Mouse (Mus musculus) embryonic facial prominence, embryonic 12.5 days (tissue): ENCODE results near the gene Slit1. TPM values are rescaled to one million over a fixed set of nuclear protein-coding genes. Genes with fewer than 3 reads are reported as not detected.
A peak's percentile ranks its signal among the peaks of the same experiment; 100 is the strongest.

Source experiments
- ATAC-seq: fragments of 200-750 bp; cut with Nextera tagmentation; 2 replicates; pipeline ENCODE4 v1.8.0; 2017; ENCODE audit not compliant: insufficient number of reproducible peaks, insufficient read depth, low FRiP score, low TSS enrichment
- H3K27ac ChIP-seq: fragments of 300-500 bp; sonication (generic); 2 replicates; pipeline ENCODE4 v1.5.1; 2016; ENCODE audit warnings: mild to moderate bottlenecking
- H3K27me3 ChIP-seq: fragments of 300-500 bp; sonication (generic); 2 replicates; pipeline ENCODE4 v1.6.1; 2016; ENCODE audit warnings: mild to moderate bottlenecking, moderate library complexity
- H3K36me3 ChIP-seq: fragments of 300-500 bp; sonication (generic); 2 replicates; pipeline ENCODE4 v1.6.1; 2016; ENCODE audit warnings: mild to moderate bottlenecking
- H3K4me1 ChIP-seq: fragments of 300-500 bp; sonication (generic); 2 replicates; pipeline ENCODE4 v1.6.1; 2016
- H3K4me2 ChIP-seq: fragments of 300-500 bp; sonication (generic); replicated peaks from 2 replicates; pipeline ENCODE4 v1.6.1; 2016; ENCODE audit warnings: mild to moderate bottlenecking, moderate library complexity
- H3K4me3 ChIP-seq: fragments of 300-500 bp; sonication (generic); 2 replicates; pipeline ENCODE4 v1.5.1; 2016; ENCODE audit warnings: mild to moderate bottlenecking
- H3K9ac ChIP-seq: fragments of 300-500 bp; sonication (generic); 2 replicates; pipeline ENCODE4 v1.6.1; 2016; ENCODE audit warnings: mild to moderate bottlenecking, moderate library complexity
- H3K9me3 ChIP-seq: fragments of 300-500 bp; sonication (generic); 2 replicates; pipeline ENCODE4 v1.6.1; 2016; ENCODE audit warnings: mild to moderate bottlenecking, moderate library complexity
- WGBS: fragments of 180-500 bp; shearing (Covaris S2); methylation state at CpG from one replicate; pipeline ENCODE4 v1.1.7; 2016; 5-methylcytosine and 5-hydroxymethylcytosine counted together
- polyA plus RNA-seq: library from polyadenylated mRNA; unstranded; fragments of >200 nt; fragmentation: Nextera tagmentation; extraction: Ambion mirVana; gene quantifications from 2 replicates; pipeline ENCODE4 v1.2.1, GENCODE M21; 2016

Gene Slit1
- polyA plus RNA-seq, 1 experiment from 2014 or later: 1.4 TPM

DNA sequence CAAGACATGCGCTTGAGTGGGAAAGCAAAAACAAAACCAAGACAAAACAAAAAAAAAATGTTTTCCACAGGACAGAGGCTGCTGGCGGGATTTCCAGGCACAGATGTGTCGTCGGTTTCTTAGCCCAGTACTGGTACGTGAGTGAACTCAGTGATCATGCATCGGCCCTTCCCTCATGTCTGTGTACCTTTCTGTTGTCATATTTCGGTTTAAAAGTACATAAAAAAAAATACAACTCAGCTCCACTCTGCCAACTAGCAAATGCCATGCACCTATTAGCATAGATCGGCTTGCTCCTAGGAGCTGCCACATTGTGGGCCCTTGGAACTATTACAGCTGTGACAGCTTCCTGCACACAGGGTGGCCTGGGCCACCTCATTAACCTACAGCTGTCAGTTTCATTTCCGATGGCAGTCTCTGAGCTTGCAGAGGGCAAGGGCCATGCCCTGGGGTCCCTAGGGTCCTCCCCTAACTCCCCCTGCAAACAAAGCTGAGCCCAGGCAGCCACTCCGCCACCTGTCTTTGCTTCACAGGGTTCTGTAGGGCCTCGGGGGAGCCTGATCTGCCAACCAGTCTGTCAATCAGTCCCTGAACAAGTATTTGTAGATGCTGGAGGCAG is 127.8 kb downstream of the Slit1 start:
- Histone ChIP-seq H3K4me3 (no peak overlapping the region), H3K27ac (no peak overlapping the region), H3K4me1 (peaks cover 43% of the 10 kb centered on the region), H3K9me3 (no peaks in the 10 kb centered on the region), H3K9ac (no peak overlapping the region), H3K4me2 (no peak overlapping the region), H3K36me3 (no peaks in the 10 kb centered on the region), H3K27me3 (peaks cover 31% of the 10 kb centered on the region)
- peak; percentile 10; the same call in 1 of the 2 replicates for ATAC-seq
- WGBS: 31% methylated on average over 11 of the region's 11 CpGs

DNA sequence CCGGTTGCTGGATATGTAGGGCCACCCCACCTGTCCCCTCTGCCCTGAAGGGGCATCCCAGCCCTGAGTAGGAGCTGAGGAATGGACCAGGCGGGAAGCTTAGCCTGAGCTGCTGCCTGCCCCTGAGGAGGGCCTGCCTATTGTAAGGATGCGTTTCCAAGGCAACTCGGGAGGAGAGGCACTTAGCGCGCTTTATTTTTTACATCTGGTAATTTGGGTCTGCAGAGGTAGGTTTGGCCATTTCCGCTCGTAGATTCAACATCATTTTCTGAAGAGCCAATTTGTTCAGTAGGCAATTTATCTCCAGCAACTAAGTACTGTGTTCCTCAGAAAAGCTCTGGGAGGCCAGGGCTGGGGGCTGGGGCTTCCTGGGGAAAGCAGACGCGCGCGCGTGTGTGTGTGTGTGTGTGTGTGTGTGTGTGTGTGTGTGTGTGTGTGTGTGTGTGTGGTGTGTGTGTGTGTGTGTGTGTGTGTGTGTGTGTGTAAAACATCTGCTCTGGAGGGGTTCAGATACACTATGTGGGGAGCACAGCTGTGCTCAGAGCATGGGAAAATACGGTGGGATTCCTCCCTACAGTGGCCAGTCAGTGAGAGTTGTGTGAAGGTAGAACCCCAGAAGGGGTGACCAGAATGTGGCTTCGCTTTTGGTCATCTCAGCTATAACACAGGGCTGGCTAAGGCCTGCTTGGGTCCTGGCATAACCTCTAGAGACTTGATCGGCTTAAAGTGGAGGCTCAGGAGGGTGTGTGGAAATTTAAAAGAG is 130.0 kb downstream of the Slit1 start:
- Histone ChIP-seq H3K27me3 (peaks cover 25% of the 10 kb centered on the region), H3K9me3 (no peaks in the 10 kb centered on the region), H3K4me1 (peaks cover 38% of the 10 kb centered on the region), H3K36me3 (no peaks in the 10 kb centered on the region), H3K9ac (no peak overlapping the region), H3K4me2 (peak overlapping the region; percentile 19; the same call in 1 of the 2 replicates), H3K27ac (0 out of 2 replicates have a peak overlapping the region, but pooled peaks have one; percentile 36), H3K4me3 (no peak overlapping the region)
- WGBS: 30% methylated on average over 16 of the region's 16 CpGs
- 0 out of 2 replicates have a peak, but pooled peaks have one; percentile 48 for ATAC-seq

DNA sequence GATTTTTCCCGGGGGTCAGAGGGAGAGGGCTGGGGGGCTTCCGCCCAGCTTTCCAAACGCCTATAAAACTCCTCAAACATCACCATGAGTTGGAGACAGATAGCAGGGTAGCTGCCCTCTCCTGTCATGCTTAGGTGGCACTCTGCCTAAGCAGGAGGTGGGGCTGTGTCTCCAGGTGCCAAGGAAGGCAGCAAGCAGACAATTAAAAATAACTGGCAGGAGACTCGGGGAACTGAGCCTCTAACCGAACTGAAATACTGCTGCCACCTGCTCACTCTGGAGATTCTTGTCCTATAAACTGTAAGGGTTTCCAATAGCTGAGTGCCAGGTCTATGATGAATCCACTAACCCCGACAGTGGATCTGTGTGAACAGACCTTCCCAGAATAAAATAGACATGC is 131.8 kb downstream of the Slit1 start:
- Histone ChIP-seq H3K4me2 (no peak overlapping the region), H3K4me3 (no peak overlapping the region), H3K9me3 (no peaks in the 10 kb centered on the region), H3K27ac (no peak overlapping the region), H3K27me3 (peaks cover 23% of the 10 kb centered on the region), H3K9ac (no peak overlapping the region), H3K4me1 (peaks cover 21% of the 10 kb centered on the region), H3K36me3 (no peaks in the 10 kb centered on the region)
- 82% methylated on average over 6 of the region's 6 CpGs for WGBS
- ATAC-seq: no peak

DNA sequence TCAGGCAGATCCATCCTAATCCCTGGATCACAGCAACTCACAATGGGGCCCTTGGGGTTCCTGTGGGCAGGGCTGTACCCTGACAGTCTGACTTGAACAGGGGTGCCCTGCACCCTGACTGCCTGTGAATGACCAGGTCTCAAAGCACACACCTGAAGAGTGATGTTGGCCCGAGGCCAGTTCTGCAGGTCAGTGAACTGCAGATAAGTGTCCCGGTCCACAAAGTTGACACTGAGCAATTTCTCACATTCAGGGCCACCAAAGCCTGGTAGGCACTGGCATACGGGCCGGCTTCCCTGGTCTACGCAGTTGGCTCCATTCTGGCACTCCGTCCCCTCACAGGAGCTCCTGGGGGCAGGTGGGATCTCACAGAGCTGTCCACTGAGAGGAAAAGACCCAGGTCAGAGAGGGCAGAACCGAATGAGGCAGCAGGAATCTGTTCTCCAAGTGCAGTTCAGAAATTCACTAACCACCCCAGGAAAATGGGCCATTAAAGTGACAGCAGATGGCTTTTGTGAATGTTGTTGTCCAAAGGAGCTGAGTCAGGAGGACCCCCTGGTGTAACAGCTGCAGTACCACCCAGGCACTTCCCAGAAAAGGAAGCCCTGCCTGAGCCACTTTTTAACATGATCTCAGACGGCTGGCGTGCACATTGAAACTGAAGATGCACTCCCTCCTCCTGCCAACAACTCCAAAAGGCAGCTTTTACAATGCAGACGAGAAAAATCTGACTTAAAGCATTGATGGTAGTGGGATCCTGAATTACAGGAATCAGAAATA is 137.1 kb downstream of the Slit1 start:
- WGBS: 72% methylated on average over 10 of the region's 10 CpGs
- no peak for ATAC-seq
- H3K4me3 ChIP-seq: no peak overlapping the region
- no peaks in the 10 kb centered on the region for H3K4me1 ChIP-seq
- H3K9me3 ChIP-seq: no peaks in the 10 kb centered on the region
- H3K27me3 ChIP-seq: peaks cover 3% of the 10 kb centered on the region; the same call in 1 of the 2 replicates
- no peaks in the 10 kb centered on the region for H3K36me3 ChIP-seq
- H3K27ac ChIP-seq: no peak overlapping the region
- H3K9ac ChIP-seq: no peak overlapping the region
- no peak overlapping the region for H3K4me2 ChIP-seq

DNA sequence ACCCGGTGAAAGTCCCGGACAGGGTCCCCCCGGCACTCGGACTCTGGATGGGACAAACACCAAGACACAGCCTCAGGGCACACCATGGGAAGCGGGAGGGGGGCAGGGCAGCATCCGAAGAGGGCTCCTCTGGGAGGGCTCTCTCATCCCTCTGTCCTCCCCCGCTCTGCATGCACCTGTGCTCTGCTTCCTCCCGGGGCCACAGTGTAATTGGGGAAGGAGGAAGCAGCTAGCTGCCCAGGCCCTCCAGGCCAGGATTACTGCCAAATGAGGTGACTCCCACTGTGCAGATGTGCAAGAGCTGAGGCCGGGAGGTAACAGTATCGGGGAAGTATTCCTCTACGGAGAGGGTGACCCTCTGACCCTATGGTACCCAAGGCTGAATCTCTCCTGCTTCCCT is 142.8 kb downstream of the Slit1 start:
- Histone ChIP-seq H3K4me3 (no peak overlapping the region), H3K27me3 (0 out of 2 replicates have a peak, but pooled peaks cover 3% of the 10 kb centered on the region), H3K9me3 (no peaks in the 10 kb centered on the region), H3K4me2 (no peak overlapping the region), H3K4me1 (no peaks in the 10 kb centered on the region), H3K9ac (no peak overlapping the region), H3K36me3 (no peaks in the 10 kb centered on the region), H3K27ac (no peak overlapping the region)
- no peak for ATAC-seq
- WGBS: 34% methylated on average over 11 of the region's 11 CpGs

DNA sequence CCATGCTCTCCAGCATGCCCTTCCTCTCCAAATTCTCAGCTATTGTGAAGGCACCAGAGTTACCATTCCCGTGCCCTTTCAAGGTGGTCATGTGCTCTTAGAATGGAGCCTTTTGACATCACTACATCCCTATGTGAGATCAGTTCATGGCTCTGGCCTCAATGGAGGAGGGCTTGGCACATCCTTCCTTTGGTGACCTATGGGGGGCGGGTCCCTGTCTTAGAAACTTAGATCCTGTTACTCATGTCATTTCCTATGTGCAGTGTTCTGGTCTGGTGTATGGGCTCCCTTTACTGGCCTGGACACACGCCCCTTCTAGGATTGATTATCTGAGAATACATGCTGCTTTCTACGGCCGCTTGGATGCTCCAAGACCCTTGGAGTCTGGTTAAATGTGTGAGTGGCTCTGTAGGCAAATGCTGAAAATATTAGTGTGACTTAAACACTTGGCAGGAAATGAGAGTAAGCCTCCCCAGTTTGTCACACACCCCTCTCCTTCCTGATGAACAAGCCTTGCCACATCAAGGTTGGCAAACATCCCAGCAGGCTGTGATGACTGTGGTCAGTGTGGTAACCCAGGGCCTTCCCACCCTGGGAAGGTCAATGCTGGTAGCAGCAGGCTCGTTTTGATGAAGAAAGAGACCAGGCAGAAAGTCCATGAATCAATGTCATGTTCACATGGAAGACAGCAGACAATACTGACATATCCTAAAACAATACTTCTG is 146.1 kb downstream of the Slit1 start:
- Histone ChIP-seq H3K9ac (no peak overlapping the region), H3K4me2 (no peak overlapping the region), H3K27me3 (no peaks in the 10 kb centered on the region), H3K4me1 (no peaks in the 10 kb centered on the region), H3K36me3 (no peaks in the 10 kb centered on the region), H3K27ac (no peak overlapping the region), H3K9me3 (no peaks in the 10 kb centered on the region), H3K4me3 (no peak overlapping the region)
- 86% methylated on average over 6 of the region's 6 CpGs for WGBS
- no peak for ATAC-seq

DNA sequence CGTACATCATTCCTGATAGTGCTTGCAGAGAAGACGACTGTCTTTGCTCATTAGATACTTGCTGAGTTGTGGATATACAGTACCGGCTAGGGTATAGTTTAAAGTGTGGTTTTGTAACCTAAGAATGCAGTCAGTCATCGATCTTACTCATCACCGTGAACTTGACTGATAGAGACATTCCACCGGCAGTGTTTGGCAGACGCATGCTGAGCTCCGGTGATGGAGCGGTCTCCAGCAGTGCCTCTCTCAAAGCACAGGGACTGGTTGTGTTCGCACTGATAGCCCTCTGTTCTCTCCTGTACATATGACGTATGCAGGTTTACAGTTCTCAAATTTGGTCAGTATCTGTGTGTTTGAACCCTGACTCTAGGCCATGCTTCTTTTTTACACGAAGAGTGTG is 151.7 kb downstream of the Slit1 start:
- Histone ChIP-seq H3K9me3 (no peaks in the 10 kb centered on the region), H3K27ac (no peak overlapping the region), H3K4me1 (no peaks in the 10 kb centered on the region), H3K4me3 (no peak overlapping the region), H3K9ac (no peak overlapping the region), H3K27me3 (no peaks in the 10 kb centered on the region), H3K4me2 (no peak overlapping the region), H3K36me3 (no peaks in the 10 kb centered on the region)
- WGBS: 76% methylated on average over 12 of the region's 12 CpGs
- no peak for ATAC-seq

DNA sequence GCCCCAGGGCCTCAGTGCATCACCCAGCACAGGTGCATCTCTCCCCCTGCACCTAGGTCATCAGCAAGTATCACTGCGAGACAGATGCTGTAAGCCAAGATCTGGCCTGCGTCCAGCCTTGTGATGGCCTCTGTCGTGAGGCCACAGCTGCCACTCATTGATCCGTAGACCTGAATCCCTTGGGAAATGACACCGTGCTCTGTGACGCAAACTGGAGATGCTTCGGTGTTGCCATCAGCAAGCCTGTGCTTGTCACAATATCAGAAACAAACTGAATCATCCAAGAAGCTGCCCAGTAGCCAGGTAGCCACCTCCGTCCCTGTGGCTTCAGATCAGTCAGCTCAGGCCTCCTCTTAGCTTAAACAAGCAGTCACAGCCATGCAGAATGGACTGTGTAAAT is 153.8 kb downstream of the Slit1 start:
- 79% methylated on average over 8 of the region's 8 CpGs for WGBS
- H3K4me2 ChIP-seq: no peak overlapping the region
- no peak for ATAC-seq
- no peak overlapping the region for H3K27ac ChIP-seq
- peaks cover 16% of the 10 kb centered on the region for H3K36me3 ChIP-seq
- no peaks in the 10 kb centered on the region for H3K27me3 ChIP-seq
- H3K9ac ChIP-seq: no peak overlapping the region
- H3K4me3 ChIP-seq: no peak overlapping the region
- no peaks in the 10 kb centered on the region for H3K9me3 ChIP-seq
- H3K4me1 ChIP-seq: no peaks in the 10 kb centered on the region

DNA sequence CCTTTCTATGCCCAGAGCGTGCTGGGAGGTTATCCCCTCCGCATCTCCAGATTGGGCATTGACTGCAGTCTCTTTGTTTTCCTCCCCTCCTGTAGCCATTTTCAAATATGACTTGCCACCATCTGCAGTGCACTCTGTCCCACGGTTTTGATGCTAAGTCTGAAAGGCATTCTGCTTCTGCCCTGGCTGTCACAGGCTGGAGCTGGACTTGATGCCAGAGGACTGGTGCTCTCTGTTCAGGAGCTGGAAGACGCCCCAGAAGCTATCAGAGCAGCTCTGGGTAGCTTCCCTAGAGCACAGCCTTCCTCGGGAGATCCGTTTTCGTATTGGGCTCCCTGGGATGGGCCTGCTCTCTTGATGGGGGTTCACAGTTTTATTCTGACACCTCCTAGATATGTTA is 154.4 kb downstream of the Slit1 start:
- ATAC-seq: no peak
- no peak overlapping the region for H3K4me3 ChIP-seq
- H3K9ac ChIP-seq: no peak overlapping the region
- no peak overlapping the region for H3K27ac ChIP-seq
- no peaks in the 10 kb centered on the region for H3K9me3 ChIP-seq
- WGBS: 84% methylated on average over 7 of the region's 7 CpGs
- H3K4me2 ChIP-seq: no peak overlapping the region
- no peaks in the 10 kb centered on the region for H3K27me3 ChIP-seq
- H3K4me1 ChIP-seq: no peaks in the 10 kb centered on the region
- H3K36me3 ChIP-seq: peaks cover 23% of the 10 kb centered on the region

DNA sequence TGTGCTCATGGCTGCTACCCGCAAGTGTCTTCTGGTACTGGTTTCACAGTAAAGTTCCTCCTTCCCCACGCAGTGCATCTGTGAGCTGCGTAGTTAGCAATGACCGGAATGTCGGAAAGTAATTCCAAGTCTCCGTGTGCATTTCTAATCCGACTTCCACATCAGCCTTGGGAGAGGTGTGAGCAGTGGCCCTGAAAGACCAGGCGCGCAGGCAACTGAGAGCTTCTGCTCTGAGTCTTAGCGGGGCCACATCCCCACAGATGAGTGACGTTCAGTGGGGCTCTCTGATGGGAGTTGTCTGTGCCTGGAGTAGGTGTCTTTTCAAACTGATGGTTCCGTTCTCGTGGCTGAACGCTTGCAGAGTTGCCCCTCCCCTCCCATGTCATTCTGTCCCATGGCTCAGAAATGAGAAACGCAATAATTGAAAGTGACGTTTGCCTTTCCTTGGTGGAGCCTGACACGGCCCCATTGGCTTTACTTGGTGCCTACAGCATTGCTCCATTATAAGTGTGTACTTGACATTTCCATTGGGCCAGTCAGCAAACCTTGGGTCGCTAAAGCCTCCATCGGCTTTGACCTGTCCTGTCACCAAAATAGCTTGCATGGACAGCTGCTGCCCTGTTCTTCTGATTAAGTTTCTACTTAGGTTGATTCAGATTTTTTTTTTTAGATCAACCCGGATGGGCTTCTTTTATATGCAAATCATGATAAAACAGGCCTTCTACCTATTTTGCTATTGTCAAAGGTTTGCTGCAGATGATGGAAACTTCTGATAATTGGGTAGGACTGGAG is 155.8 kb downstream of the Slit1 start:
- no peak overlapping the region for H3K9ac ChIP-seq
- no peaks in the 10 kb centered on the region for H3K27me3 ChIP-seq
- 87% methylated on average over 20 of the region's 20 CpGs for WGBS
- H3K36me3 ChIP-seq: peaks cover 37% of the 10 kb centered on the region
- H3K4me1 ChIP-seq: no peaks in the 10 kb centered on the region
- no peak overlapping the region for H3K27ac ChIP-seq
- no peak overlapping the region for H3K4me2 ChIP-seq
- no peak overlapping the region for H3K4me3 ChIP-seq
- ATAC-seq: no peak
- H3K9me3 ChIP-seq: no peaks in the 10 kb centered on the region

DNA sequence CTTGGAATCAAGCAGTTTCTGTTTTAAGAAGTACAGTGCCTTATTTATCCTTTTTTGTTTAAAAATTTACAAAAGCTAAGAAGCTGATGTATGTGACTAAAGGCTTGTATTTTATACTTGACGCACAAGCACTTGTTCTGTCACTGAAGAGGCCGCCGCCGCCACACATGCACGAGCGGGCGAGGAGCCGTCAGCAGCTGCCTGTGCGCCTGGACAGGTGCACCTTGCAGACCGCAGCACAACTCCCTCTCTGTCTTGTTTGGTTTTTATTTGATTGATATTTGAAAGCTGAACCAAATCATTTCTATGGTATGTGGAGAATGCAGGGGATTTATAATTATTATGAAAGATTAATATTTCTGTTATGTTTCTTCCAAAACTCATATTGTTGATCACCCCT is 156.7 kb downstream of the Slit1 start:
- no peaks in the 10 kb centered on the region for H3K4me1 ChIP-seq
- H3K27me3 ChIP-seq: no peaks in the 10 kb centered on the region
- peaks cover 46% of the 10 kb centered on the region for H3K36me3 ChIP-seq
- no peak overlapping the region for H3K4me2 ChIP-seq
- ATAC-seq: no peak
- H3K9ac ChIP-seq: no peak overlapping the region
- no peaks in the 10 kb centered on the region for H3K9me3 ChIP-seq
- H3K27ac ChIP-seq: no peak overlapping the region
- WGBS: 88% methylated on average over 10 of the region's 10 CpGs
- H3K4me3 ChIP-seq: no peak overlapping the region
